Mouse (Mus musculus) lung, embryonic 16.5 days (tissue): ENCODE results near the gene Asic2. TPM values are rescaled to one million over a fixed set of nuclear protein-coding genes. Genes with fewer than 3 reads are reported as not detected.
A peak's percentile ranks its signal among the peaks of the same experiment; 100 is the strongest.

Experiments
- ATAC-seq: fragments of 200-750 bp; cut with Nextera tagmentation; 2 replicates; pipeline ENCODE4 v1.8.0; 2017; ENCODE audit warnings: low read depth, mild to moderate bottlenecking, moderate library complexity
- H3K27ac ChIP-seq: fragments of 300-500 bp; sonication (generic); 2 replicates; pipeline ENCODE4 v1.5.1; 2014; ENCODE audit warnings: mild to moderate bottlenecking, control low read depth, low read length
- H3K27me3 ChIP-seq: fragments of 300-500 bp; sonication (generic); 2 replicates; pipeline ENCODE4 v1.6.1; 2014; ENCODE audit warnings: low read depth, low read length, mixed read lengths; ENCODE audit not compliant: control insufficient read depth, insufficient read depth
- H3K36me3 ChIP-seq: fragments of 300-500 bp; sonication (generic); 2 replicates; pipeline ENCODE4 v1.6.1; 2014; ENCODE audit warnings: low read length; ENCODE audit not compliant: control insufficient read depth, insufficient read depth
- H3K4me1 ChIP-seq: fragments of 300-500 bp; sonication (generic); replicated peaks from 2 replicates; pipeline ENCODE4 v1.6.1; 2014; ENCODE audit warnings: low read length, mixed read lengths; ENCODE audit not compliant: control insufficient read depth, insufficient read depth
- H3K4me2 ChIP-seq: fragments of 300-500 bp; sonication (generic); 2 replicates; pipeline ENCODE4 v1.6.1; 2014; ENCODE audit warnings: low read depth, low read length, control low read depth
- H3K4me3 ChIP-seq: fragments of 300-500 bp; sonication (generic); 2 replicates; pipeline ENCODE4 v1.5.1; 2014; ENCODE audit warnings: mild to moderate bottlenecking, low read length, control low read depth
- H3K9ac ChIP-seq: fragments of 300-500 bp; sonication (generic); 2 replicates; pipeline ENCODE4 v1.6.1; 2014; ENCODE audit warnings: low read length, control low read depth
- H3K9me3 ChIP-seq: fragments of 300-500 bp; sonication (generic); 2 replicates; pipeline ENCODE4 v1.6.1; 2016; ENCODE audit warnings: low read length; ENCODE audit not compliant: control insufficient read depth
- WGBS: fragments of 180-500 bp; shearing (Covaris S2); extraction: QIAGEN DNeasy Blood & Tissue Kit; methylation state at CpG from one replicate; pipeline ENCODE4 v1.1.7; 2014; 5-methylcytosine and 5-hydroxymethylcytosine counted together
- polyA plus RNA-seq: library from polyadenylated mRNA; unstranded; fragments of >200 nt; fragmentation: Nextera tagmentation; extraction: Ambion mirVana; gene quantifications from 2 replicates; pipeline ENCODE4 v1.2.1, GENCODE M21; 2015

The Asic2 gene
- polyA plus RNA-seq, 1 experiment from 2014 or later: 0.31 TPM

GRCm38 (mm10) chr11:81100829-81101228 lies 867.4 kb downstream of the Asic2 start:
- no peak overlapping the region for H3K4me3 ChIP-seq
- no peak overlapping the region for H3K27ac ChIP-seq
- H3K27me3 ChIP-seq: no peaks in the 10 kb centered on the region
- H3K4me1 ChIP-seq: no peaks in the 10 kb centered on the region
- no peak for ATAC-seq
- H3K9ac ChIP-seq: no peak overlapping the region
- 82% methylated on average over 6 of the region's 6 CpGs for WGBS
- no peaks in the 10 kb centered on the region for H3K9me3 ChIP-seq
- H3K36me3 ChIP-seq: no peaks in the 10 kb centered on the region
- no peak overlapping the region for H3K4me2 ChIP-seq

- no peaks in the 10 kb centered on the region for H3K27me3 ChIP-seq
- no peak for ATAC-seq
- no peak overlapping the region for H3K4me3 ChIP-seq
- WGBS: 36% methylated on average over 6 of the region's 6 CpGs
- no peak overlapping the region for H3K9ac ChIP-seq
- H3K9me3 ChIP-seq: no peaks in the 10 kb centered on the region
- H3K27ac ChIP-seq: no peak overlapping the region
- H3K4me2 ChIP-seq: no peak overlapping the region
- no peaks in the 10 kb centered on the region for H3K4me1 ChIP-seq
- H3K36me3 ChIP-seq: no peaks in the 10 kb centered on the region
Observed at GRCm38 (mm10) chr11:81096011-81096410, 872.2 kb downstream of the Asic2 start.

GRCm38 (mm10) chr11:81094581-81094980 lies 873.7 kb downstream of the Asic2 start:
- no peak overlapping the region for H3K27ac ChIP-seq
- H3K36me3 ChIP-seq: no peaks in the 10 kb centered on the region
- H3K9ac ChIP-seq: no peak overlapping the region
- 67% methylated on average over 8 of the region's 8 CpGs for WGBS
- no peak overlapping the region for H3K4me2 ChIP-seq
- no peak for ATAC-seq
- H3K4me3 ChIP-seq: no peak overlapping the region
- H3K4me1 ChIP-seq: no peaks in the 10 kb centered on the region
- H3K27me3 ChIP-seq: no peaks in the 10 kb centered on the region
- no peaks in the 10 kb centered on the region for H3K9me3 ChIP-seq

DNA sequence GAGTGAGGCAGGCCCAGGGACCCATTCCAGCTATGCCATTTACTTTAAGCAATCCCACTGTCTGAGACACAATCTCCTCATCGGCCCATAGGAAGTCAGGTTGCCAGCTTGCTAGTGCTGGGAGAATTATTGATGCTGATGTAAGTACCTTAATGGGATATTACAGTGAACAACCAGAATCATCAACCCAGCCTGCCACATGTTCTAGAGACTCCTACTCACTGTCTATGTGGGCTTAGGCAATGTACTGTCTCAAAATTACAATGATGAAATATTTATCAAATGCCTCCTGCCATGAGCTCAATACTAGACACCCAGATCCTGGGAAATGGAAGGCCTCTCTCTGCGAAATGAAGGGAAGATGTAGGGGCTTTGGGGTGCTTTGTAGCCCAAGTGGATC lies 876.1 kb downstream of the Asic2 start:
- H3K27me3 ChIP-seq: no peaks in the 10 kb centered on the region
- no peak overlapping the region for H3K4me3 ChIP-seq
- WGBS: 72% methylated on average over 2 of the region's 2 CpGs

DNA sequence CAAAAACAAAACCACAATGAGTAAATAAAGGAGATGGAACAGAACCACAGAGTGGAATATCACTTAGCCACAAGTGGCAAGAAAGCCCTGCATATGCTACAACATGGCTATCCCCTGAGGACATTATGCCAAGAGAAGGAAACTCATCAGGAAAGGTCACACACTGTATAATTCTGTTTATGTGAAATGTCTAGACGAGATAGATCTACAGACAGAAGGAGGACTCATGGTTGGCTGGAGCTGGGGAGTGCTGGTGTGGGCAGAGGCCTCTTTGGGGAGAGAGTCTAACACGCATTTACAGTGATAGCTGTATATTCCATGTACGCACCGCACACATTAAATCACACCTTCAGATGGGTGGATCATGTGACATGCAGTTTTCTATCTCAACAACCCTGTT lies 884.4 kb downstream of the Asic2 start:
- no peaks in the 10 kb centered on the region for H3K36me3 ChIP-seq
- H3K4me2 ChIP-seq: no peak overlapping the region
- peaks cover 4% of the 10 kb centered on the region for H3K4me1 ChIP-seq
- no peak overlapping the region for H3K4me3 ChIP-seq
- no peaks in the 10 kb centered on the region for H3K9me3 ChIP-seq
- peak; percentile 38; the same call in 1 of the 2 replicates for ATAC-seq
- WGBS: 52% methylated on average over 4 of the region's 4 CpGs
- no peak overlapping the region for H3K9ac ChIP-seq
- no peak overlapping the region for H3K27ac ChIP-seq
- no peaks in the 10 kb centered on the region for H3K27me3 ChIP-seq

More for the DNA sequence above, 876.1 kb downstream of the Asic2 start:
- no peak overlapping the region for H3K4me2 ChIP-seq
- no peak overlapping the region for H3K9ac ChIP-seq
- H3K36me3 ChIP-seq: no peaks in the 10 kb centered on the region
- no peaks in the 10 kb centered on the region for H3K4me1 ChIP-seq
- H3K27ac ChIP-seq: no peak overlapping the region
- ATAC-seq: no peak
- H3K9me3 ChIP-seq: no peaks in the 10 kb centered on the region

- H3K9ac ChIP-seq: no peak overlapping the region
- peaks cover 4% of the 10 kb centered on the region for H3K4me1 ChIP-seq
- no peak overlapping the region for H3K27ac ChIP-seq
- H3K4me3 ChIP-seq: no peak overlapping the region
- no peaks in the 10 kb centered on the region for H3K27me3 ChIP-seq
- H3K36me3 ChIP-seq: no peaks in the 10 kb centered on the region
- no peaks in the 10 kb centered on the region for H3K9me3 ChIP-seq
- 34% methylated on average over 11 of the region's 11 CpGs for WGBS
- H3K4me2 ChIP-seq: no peak overlapping the region
- ATAC-seq: peak; percentile 66; the same call in 1 of the 2 replicates
Observed at GRCm38 (mm10) chr11:81080076-81080805, 888.0 kb downstream of the Asic2 start.

DNA sequence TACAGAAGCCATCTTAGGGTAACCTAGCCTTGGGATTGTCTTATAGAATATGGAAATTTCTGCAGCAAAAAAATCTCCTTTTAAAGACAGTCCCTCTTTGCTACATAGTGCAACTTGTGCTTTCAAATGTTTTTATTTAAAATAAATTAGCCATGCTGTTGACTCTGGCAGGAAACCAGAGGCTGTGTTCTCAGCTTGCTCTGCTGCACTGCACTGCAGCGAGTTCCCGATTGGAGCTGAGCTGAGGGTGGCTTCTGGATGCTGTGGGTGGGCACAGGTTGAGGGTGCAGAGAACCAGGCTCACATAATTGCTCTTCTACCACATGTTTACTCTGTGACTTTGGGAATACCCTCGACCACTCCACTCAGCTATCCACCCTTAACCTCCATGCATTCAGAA lies 889.0 kb downstream of the Asic2 start:
- Histone ChIP-seq H3K27me3 (no peaks in the 10 kb centered on the region), H3K9me3 (no peaks in the 10 kb centered on the region), H3K27ac (no peak overlapping the region), H3K9ac (no peak overlapping the region), H3K4me1 (peaks cover 4% of the 10 kb centered on the region), H3K4me2 (no peak overlapping the region), H3K36me3 (no peaks in the 10 kb centered on the region), H3K4me3 (no peak overlapping the region)
- ATAC-seq: no peak
- 29% methylated on average over 3 of the region's 3 CpGs for WGBS

- no peak overlapping the region for H3K4me3 ChIP-seq
- WGBS: 78% methylated on average over 4 of the region's 4 CpGs
- H3K9me3 ChIP-seq: no peaks in the 10 kb centered on the region
- H3K27ac ChIP-seq: no peak overlapping the region
- ATAC-seq: no peak
- H3K4me2 ChIP-seq: no peak overlapping the region
- no peaks in the 10 kb centered on the region for H3K36me3 ChIP-seq
- H3K9ac ChIP-seq: no peak overlapping the region
- no peaks in the 10 kb centered on the region for H3K4me1 ChIP-seq
- H3K27me3 ChIP-seq: no peaks in the 10 kb centered on the region
Observed at GRCm38 (mm10) chr11:81071836-81072235, 896.4 kb downstream of the Asic2 start.

GRCm38 (mm10) chr11:81065386-81065785 lies 902.9 kb downstream of the Asic2 start:
- Histone ChIP-seq H3K36me3 (no peaks in the 10 kb centered on the region), H3K4me3 (no peak overlapping the region), H3K9me3 (no peaks in the 10 kb centered on the region), H3K4me1 (no peaks in the 10 kb centered on the region), H3K4me2 (no peak overlapping the region), H3K27me3 (no peaks in the 10 kb centered on the region), H3K27ac (no peak overlapping the region), H3K9ac (no peak overlapping the region)
- ATAC-seq: no peak
- 69% methylated on average over 11 of the region's 11 CpGs for WGBS
